Mouse (Mus musculus) spleen, postnatal 10 days (tissue): ENCODE results near the gene Lclat1.
"Not testable (repeated sequence)": the region's sequence is repeated elsewhere in the genome, so short reads cannot be mapped to it uniquely, and the experiment has no call there.

Experiments
- DNase-seq, 2 experiments: peaks; one replicate each; pipeline ENCODE4 v3.0.0; 2021 to 2022; ENCODE audit warnings: low spot score in 2 of 2

The Lclat1 gene

DNA sequence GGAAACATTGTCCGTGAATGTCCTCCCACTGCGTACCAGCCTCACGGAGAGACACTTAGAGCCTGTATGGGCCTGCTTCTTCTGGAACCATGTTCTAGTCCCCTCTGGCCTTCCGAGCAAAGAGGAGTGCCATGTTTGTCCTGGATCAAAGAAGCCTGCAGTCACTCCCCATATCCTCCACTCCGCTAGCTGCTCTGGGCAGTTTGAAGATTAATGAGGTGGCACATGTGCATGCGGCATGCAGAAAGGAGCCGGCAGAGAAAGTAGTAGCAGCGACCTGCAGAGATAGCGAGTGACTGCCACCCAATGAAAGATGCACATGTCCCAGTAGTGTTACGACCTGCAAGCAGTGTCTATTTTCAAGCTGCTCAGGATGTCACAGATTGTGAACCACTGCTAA lies 167.3 kb downstream of the Lclat1 start:
- no peak for DNase-seq

- DNase-seq = no peak
These were observed 170.0 kb downstream of the Lclat1 start for GRCm38 (mm10) chr17:73277770-73278169.

GRCm38 (mm10) chr17:73282702-73283101 lies 174.9 kb downstream of the Lclat1 start:
- not testable (repeated sequence) for DNase-seq

GRCm38 (mm10) chr17:73284301-73284700 lies 176.5 kb downstream of the Lclat1 start:
- no peak for DNase-seq
